Mouse (Mus musculus): ENCODE measurements at regions not wholly inside any gene's neighbourhood (a gene's known extent, or its start where the extent isn't known, plus 50 kb on each side); places are given as distances from the start of the nearest gene placed in this dataset.
A peak's percentile ranks its signal among the peaks of the same experiment; 100 is the strongest.

DNA sequence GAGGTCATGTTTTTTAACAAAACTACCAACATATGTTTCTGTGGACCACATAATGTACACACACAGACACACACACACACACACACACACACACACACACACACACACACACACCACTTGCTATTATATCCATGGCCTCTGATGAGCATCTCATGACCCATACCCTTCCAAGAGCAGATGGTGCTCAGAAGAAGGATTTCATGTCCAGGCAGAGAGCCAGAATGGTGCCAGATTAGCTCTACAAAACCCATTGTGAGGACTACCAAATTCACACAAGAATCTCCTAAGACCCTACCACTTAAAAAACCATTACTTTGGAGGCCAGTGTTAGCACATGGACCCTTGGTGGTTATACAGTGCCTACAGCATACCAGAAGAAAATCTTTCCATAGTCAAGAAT lies 810.5 kb downstream of the Efnb2 start:
- no peak for DNase-seq (ENCODE audit: low read depth, low spot score)

- DNase-seq (ENCODE audit: low read depth, low spot score): peak; percentile 7
Measured at GRCm38 (mm10) chr8:7831948-7832347, 829.1 kb downstream of the Efnb2 start.

- DNase-seq (ENCODE audit: low read depth, low spot score): no peak
Measured at GRCm38 (mm10) chr8:7827811-7828210, 833.2 kb downstream of the Efnb2 start.

DNA sequence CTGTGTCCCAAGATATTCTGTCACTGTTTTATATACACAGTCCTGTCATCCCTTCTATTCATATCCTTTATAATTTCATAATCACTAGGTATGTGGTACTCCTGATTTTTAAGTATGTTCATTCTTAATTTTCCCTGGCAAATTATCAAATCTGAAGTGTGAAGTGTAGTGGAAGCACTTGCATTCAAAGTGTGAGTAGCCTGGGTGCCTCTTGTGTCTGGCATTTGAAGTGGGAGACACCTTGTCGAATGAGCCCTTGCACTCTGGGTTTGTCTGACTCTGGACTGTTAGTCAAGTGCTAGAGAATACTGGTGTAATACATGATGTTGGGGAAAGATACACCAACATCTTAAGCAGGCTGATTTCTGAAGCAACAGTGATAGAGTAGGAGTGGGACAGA lies 852.6 kb downstream of the Efnb2 start:
- no peak for DNase-seq (ENCODE audit: low read depth, low spot score)

GRCm38 (mm10) chr8:7799221-7799620 lies 861.8 kb downstream of the Efnb2 start:
- no peak for DNase-seq (ENCODE audit: low read depth, low spot score)

GRCm38 (mm10) chr8:7796156-7796555 lies 864.9 kb downstream of the Efnb2 start:
- DNase-seq (ENCODE audit: low read depth, low spot score): no peak

DNA sequence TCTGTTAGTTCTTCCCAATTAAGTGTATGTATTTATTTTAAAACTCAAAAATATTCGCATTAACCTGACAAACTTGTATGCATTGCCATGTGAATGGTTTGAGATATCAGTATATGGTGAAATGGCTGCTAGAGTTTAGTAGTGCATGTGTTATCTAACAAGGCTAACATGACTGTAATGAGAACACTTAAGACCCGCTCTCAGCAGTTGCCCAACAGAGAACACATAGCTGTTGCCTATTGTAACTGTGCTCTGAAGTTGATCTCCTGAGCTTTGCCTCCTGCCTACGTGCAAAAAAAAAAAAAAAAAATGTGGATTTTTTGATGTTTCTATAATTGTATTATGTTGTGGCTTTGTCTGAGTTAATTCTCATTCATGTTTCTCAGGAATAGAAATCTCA lies 897.2 kb downstream of the Efnb2 start:
- DNase-seq (ENCODE audit: low read depth, low spot score): no peak

GRCm38 (mm10) chr8:7760987-7761386 lies 900.1 kb downstream of the Efnb2 start:
- DNase-seq (ENCODE audit: low read depth, low spot score): no peak

DNA sequence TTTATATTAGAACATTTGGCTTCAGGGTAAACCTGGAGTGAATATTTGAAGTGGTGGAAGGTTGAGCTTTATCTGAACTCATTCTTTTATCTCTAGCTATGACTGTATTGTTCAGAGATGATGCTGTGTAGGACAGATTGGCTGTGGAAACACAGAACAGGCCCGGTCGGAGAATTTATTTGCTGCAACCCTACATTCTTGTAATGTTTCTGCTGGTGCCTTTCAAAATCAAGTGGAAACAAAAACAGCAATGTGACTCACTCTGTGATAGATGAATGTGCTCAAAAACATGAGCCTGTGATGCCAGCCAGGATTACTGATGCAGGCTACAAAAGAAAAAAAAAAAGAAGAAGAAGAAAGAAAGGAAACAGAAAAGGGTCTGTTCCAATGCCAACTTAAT lies 928.3 kb downstream of the Efnb2 start:
- no peak for DNase-seq (ENCODE audit: low read depth, low spot score)

DNA sequence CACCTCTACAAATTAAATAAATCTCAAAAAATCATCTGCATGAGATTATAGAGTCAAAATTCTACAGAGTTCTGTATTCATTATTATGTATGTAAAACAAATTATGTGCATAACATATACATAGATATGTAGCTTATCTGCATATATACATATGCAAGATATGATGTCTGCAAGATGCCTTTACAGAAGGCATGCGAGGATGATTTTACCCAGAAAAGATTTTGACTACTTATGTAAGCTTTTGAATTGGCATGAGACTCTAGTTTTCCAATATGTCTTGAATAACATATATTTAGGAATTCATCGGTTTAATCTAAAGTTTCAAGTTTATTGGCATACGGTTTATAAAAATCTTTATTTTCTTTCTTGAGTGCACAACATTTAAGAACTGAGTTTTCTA lies 939.2 kb downstream of the Efnb2 start:
- DNase-seq (ENCODE audit: low read depth, low spot score): no peak

DNA sequence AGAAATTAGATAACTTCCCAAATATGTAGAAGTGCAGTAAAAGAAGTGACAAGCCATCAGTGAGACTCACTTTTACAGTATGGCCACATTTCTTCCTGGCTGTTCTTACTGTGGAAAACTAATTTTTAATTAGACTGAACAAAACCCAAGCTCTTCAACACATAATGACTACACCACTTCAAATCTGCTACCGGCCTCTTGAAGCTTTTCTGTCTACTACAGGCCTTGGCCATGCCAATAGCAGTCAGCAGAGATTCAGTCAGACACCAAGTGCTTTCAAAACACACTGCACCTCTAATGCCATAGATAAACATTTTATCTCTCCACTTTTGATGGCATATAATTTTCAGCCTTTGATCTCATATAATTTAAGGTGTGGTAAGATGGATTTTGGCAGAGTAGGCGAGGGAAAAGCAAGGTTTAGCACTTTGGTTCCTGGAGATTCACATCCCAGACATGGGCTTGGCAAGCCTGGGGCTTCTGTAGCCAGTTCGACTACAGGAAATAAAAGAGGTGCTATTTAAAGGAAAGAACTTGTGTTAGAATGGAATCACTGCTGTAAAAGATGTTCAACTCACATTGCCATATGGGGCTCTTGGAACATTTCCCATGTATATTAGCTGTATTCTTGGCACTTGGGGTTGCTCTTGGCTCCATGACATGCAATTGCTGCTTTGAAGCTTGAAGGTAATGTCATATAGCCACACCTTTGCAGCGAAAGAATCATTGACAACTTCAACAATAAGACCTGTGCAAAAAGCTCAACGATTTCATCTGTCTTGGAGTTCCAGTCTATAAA lies 941.9 kb downstream of the Efnb2 start:
- no peak for DNase-seq (ENCODE audit: low read depth, low spot score)

DNA sequence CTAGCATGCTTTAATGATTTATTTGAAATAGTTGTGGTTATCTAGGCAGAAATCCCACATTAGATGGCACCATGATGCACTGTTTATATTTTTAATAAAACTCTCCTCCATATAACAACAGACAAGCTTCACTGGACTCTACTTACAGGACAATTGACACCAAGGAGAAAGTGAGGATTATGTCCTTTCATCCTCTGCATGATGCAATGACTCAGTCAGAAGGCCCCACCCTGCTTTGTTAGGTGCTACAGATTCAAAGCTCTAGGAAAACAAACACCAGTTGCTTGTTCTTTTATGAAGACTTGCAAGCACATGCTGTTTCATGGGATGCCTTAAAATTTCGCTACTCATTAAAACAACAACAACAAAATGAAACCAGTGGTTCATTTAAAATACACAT lies 950.3 kb downstream of the Efnb2 start:
- no peak for DNase-seq (ENCODE audit: low read depth, low spot score)

- no peak for DNase-seq (ENCODE audit: low read depth, low spot score)
Measured at GRCm38 (mm10) chr8:7709406-7709805, 951.6 kb downstream of the Efnb2 start.

DNA sequence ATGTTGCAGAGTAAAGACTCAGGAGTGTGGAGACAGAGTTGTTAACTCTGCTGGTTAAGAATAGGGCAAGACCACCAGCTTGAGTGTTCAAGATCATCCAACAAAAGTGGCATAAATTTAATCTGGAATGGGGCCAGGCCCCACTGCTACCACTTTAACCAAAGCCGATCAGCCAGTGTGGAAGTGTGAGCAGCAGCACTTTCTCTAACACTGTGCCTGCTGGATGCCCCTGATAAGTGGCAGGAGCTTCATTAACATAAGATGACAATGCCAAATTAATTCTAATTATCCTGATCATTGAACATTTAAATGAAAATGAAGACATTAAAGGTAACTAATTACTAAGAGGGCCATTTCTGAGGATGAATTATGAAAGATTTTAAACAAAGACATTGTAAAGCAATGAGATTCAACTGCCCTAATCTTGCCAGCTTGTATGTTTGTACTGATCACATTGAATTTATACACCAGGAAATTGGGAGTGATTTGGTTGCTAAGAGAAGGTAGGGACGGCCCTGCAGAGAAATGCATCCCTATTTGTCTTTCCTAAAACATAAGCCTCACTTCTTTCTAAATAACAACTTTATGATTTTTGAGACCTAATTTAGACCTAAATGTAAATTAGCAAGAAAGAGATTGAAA lies 969.6 kb downstream of the Efnb2 start:
- DNase-seq (ENCODE audit: low read depth, low spot score): no peak

- no peak for DNase-seq (ENCODE audit: low read depth, low spot score)
Measured at GRCm38 (mm10) chr8:7653804-7654203, 1007.2 kb downstream of the Efnb2 start.
